Comparison of ENCODE assay signal across 8 mouse cellular contexts in genomic region chr7:144937899-144938517, GRCm38 (mm10). TPM values are rescaled to one million over a fixed set of nuclear protein-coding genes. Genes with fewer than 3 reads are reported as not detected.
DNase-seq lines count a peak whose midpoint lies in the region; ATAC-seq lines count a peak whose summit lies in the region.

No protein-coding gene starts in this region.

- 0 out of 2 replicates have a peak overlapping the region, but pooled peaks have one; percentile 48 for H3K27ac ChIP-seq in forebrain, embryonic 14.5 days (ENCODE audit: low read depth, low read length)
- peak overlapping the region; percentile 98 for H3K27ac ChIP-seq in kidney, embryonic 16.5 days (ENCODE audit: low read length)
- peak overlapping the region; percentile 18; the same call in 1 of the 2 replicates for H3K27ac ChIP-seq in midbrain, embryonic 11.5 days (ENCODE audit: low read depth, low read length)

- peak overlapping the region; percentile 76 for H3K9ac ChIP-seq in forebrain, embryonic 14.5 days (ENCODE audit: low read length)
- peak overlapping the region; percentile 76 for H3K9ac ChIP-seq in kidney, embryonic 16.5 days (replicated peaks; ENCODE audit: low read length)
- H3K9ac ChIP-seq in midbrain, embryonic 11.5 days (ENCODE audit: low read length) = peak overlapping the region; percentile 90

- peak; percentile 22 for ATAC-seq in CD4-positive, CD25-positive, alpha-beta regulatory T cell, adult 4 months
- peak; percentile 0; the same call in 1 of the 2 replicates for ATAC-seq in forebrain, embryonic 14.5 days
- no peak for ATAC-seq in kidney, embryonic 16.5 days (ENCODE audit: low FRiP score, low TSS enrichment)
- no peak for ATAC-seq in midbrain, embryonic 11.5 days (ENCODE audit: low FRiP score)

- H3K9me3 ChIP-seq in forebrain, embryonic 14.5 days (replicated peaks; ENCODE audit: control insufficient read depth, low read length) = no peaks in the 10 kb centered on the region
- H3K9me3 ChIP-seq in kidney, embryonic 16.5 days (ENCODE audit: low read length) = no peaks in the 10 kb centered on the region
- H3K9me3 ChIP-seq in midbrain, embryonic 11.5 days (ENCODE audit: control insufficient read depth, low read length) = no peaks in the 10 kb centered on the region

- peaks cover 24% of the 10 kb centered on the region for H3K36me3 ChIP-seq in forebrain, embryonic 14.5 days (ENCODE audit: control insufficient read depth, insufficient read depth, low read length)
- H3K36me3 ChIP-seq in kidney, embryonic 16.5 days (ENCODE audit: insufficient read depth, low read length) = peaks cover 43% of the 10 kb centered on the region
- peaks cover 21% of the 10 kb centered on the region for H3K36me3 ChIP-seq in midbrain, embryonic 11.5 days (ENCODE audit: control insufficient read depth, insufficient read depth, low read length)

- H3K4me2 ChIP-seq in forebrain, embryonic 14.5 days (ENCODE audit: low read length) = peak overlapping the region; percentile 98
- peak overlapping the region; percentile 96 for H3K4me2 ChIP-seq in kidney, embryonic 16.5 days (replicated peaks; ENCODE audit: low read depth, low read length)
- H3K4me2 ChIP-seq in midbrain, embryonic 11.5 days = peak overlapping the region; percentile 71

- peaks cover 25% of the 10 kb centered on the region for H3K27me3 ChIP-seq in forebrain, embryonic 14.5 days (replicated peaks; ENCODE audit: control insufficient read depth, insufficient read depth, low read length)
- H3K27me3 ChIP-seq in kidney, embryonic 16.5 days (ENCODE audit: insufficient read depth, low read length) = no peaks in the 10 kb centered on the region
- peaks cover 9% of the 10 kb centered on the region for H3K27me3 ChIP-seq in midbrain, embryonic 11.5 days (ENCODE audit: control insufficient read depth, insufficient read depth, low read length)

- H3K4me1 ChIP-seq in forebrain, embryonic 14.5 days (ENCODE audit: control insufficient read depth, insufficient read depth, low read length) = peaks cover 23% of the 10 kb centered on the region
- H3K4me1 ChIP-seq in kidney, embryonic 16.5 days (ENCODE audit: insufficient read depth, low read length) = peaks cover 45% of the 10 kb centered on the region
- peaks cover 35% of the 10 kb centered on the region for H3K4me1 ChIP-seq in midbrain, embryonic 11.5 days (ENCODE audit: control insufficient read depth, insufficient read depth, low read length)

- 1% methylated on average over 39 of the region's 39 CpGs for WGBS in forebrain, embryonic 14.5 days
- WGBS in kidney, embryonic 16.5 days = under 1% methylated on average over 39 of the region's 39 CpGs
- WGBS in midbrain, embryonic 11.5 days = under 1% methylated on average over 39 of the region's 39 CpGs

- DNase-seq in cerebellum, postnatal 14 days = peak; percentile 50 to 55
- DNase-seq in cerebellum, adult 9-10 months = no peak
- peak; percentile 32 for DNase-seq in forebrain, embryonic 14.5 days (ENCODE audit: low spot score)
- DNase-seq in midbrain, embryonic 11.5 days (ENCODE audit: low spot score, missing footprints) = peak; percentile 94
- DNase-seq in layer of hippocampus, adult 8-10 months (ENCODE audit: low spot score in 2 of 2) = no peak
- no peak for DNase-seq in gastrocnemius, adult 18-20 months (ENCODE audit: low spot score)

- H3K4me3 ChIP-seq in forebrain, embryonic 14.5 days (ENCODE audit: low read depth, low read length) = peak overlapping the region; percentile 58
- H3K4me3 ChIP-seq in kidney, embryonic 16.5 days (ENCODE audit: low read length) = peak overlapping the region; percentile 85
- H3K4me3 ChIP-seq in midbrain, embryonic 11.5 days (ENCODE audit: low read depth, low read length) = peak overlapping the region; percentile 67

RNA-seq across cellular contexts. Expression of gene Ccnd1, which starts 1.7 kb away (rescaled TPM):
- polyA plus RNA-seq in CD4-positive, CD25-positive, alpha-beta regulatory T cell, adult 4 months (2017; shearing (Covaris generic)) = under 1 TPM; 0.83 to 0.87 TPM
- polyA plus RNA-seq in forebrain, embryonic 14.5 days (2014; fragmentation: Nextera tagmentation; extraction: Ambion mirVana) = 60.8 and 70.3 TPM in 2 replicates
- polyA plus RNA-seq in kidney, embryonic 16.5 days (2015; fragmentation: Nextera tagmentation; extraction: Ambion mirVana) = 185 and 234 TPM in 2 replicates
- polyA plus RNA-seq in midbrain, embryonic 11.5 days (2014; fragmentation: Nextera tagmentation; extraction: Ambion mirVana) = 285 and 288 TPM in 2 replicates
- total RNA-seq in layer of hippocampus, adult 8-10 months (2022) = 10 to 100 TPM; 41.8 to 55.1 (median 48.8) TPM
- 1 to 10 TPM; 3.2 to 9.1 TPM for total RNA-seq in gastrocnemius, adult 18-20 months (2021)

RNA-seq across cellular contexts. Expression of gene LTO1, which starts 23.1 kb away (rescaled TPM):
- polyA plus RNA-seq in CD4-positive, CD25-positive, alpha-beta regulatory T cell, adult 4 months (2017; shearing (Covaris generic)) = 10 to 100 TPM; 39.4 to 48.0 TPM
- 26.7 and 27.8 TPM in 2 replicates for polyA plus RNA-seq in forebrain, embryonic 14.5 days (2014; fragmentation: Nextera tagmentation; extraction: Ambion mirVana)
- polyA plus RNA-seq in kidney, embryonic 16.5 days (2015; fragmentation: Nextera tagmentation; extraction: Ambion mirVana) = 31.4 and 33.7 TPM in 2 replicates
- 28.0 TPM in 2 replicates for polyA plus RNA-seq in midbrain, embryonic 11.5 days (2014; fragmentation: Nextera tagmentation; extraction: Ambion mirVana)
- 10 to 100 TPM; 25.4 to 28.8 (median 26.5) TPM for total RNA-seq in layer of hippocampus, adult 8-10 months (2022)
- 10 to 100 TPM in 1 of 2 experiments, 1 to 10 TPM in 1; 8.0 to 10.2 TPM for total RNA-seq in gastrocnemius, adult 18-20 months (2021)

RNA-seq across cellular contexts. Expression of gene Fgf15, which starts 41.7 kb away (rescaled TPM):
- polyA plus RNA-seq in CD4-positive, CD25-positive, alpha-beta regulatory T cell, adult 4 months (2017; shearing (Covaris generic)) = not detected
- 28.1 and 36.3 TPM in 2 replicates for polyA plus RNA-seq in forebrain, embryonic 14.5 days (2014; fragmentation: Nextera tagmentation; extraction: Ambion mirVana)
- 2.9 and 3.1 TPM in 2 replicates for polyA plus RNA-seq in kidney, embryonic 16.5 days (2015; fragmentation: Nextera tagmentation; extraction: Ambion mirVana)
- polyA plus RNA-seq in midbrain, embryonic 11.5 days (2014; fragmentation: Nextera tagmentation; extraction: Ambion mirVana) = 89.0 and 104 TPM in 2 replicates
- not detected for total RNA-seq in layer of hippocampus, adult 8-10 months (2022)
- total RNA-seq in gastrocnemius, adult 18-20 months (2021) = not detected

Comparison
In these comparisons a context has a peak if more than half of its experiments do, and no peak if none do; other contexts are left out.
1. DNase-seq: peak in cerebellum, postnatal 14 days (2 of 2), forebrain, embryonic 14.5 days (single experiment) and midbrain, embryonic 11.5 days (single experiment); none in cerebellum, adult 9-10 months (single experiment), layer of hippocampus, adult 8-10 months (0 of 2) and gastrocnemius, adult 18-20 months (single experiment).
2. ATAC-seq: peak in CD4-positive, CD25-positive, alpha-beta regulatory T cell, adult 4 months (single experiment) and forebrain, embryonic 14.5 days (single experiment); none in kidney, embryonic 16.5 days (single experiment) and midbrain, embryonic 11.5 days (single experiment).
3. H3K27ac ChIP-seq: peak in every context shown above with its lines; median percentile 98 in kidney, embryonic 16.5 days; 48 in forebrain, embryonic 14.5 days; 18 in midbrain, embryonic 11.5 days.
4. RNA of gene Ccnd1, which starts 1.7 kb away (polyA plus RNA-seq): 285 to 288 TPM in midbrain, embryonic 11.5 days, 185 to 234 TPM in kidney, embryonic 16.5 days and 60.8 to 70.3 TPM in forebrain, embryonic 14.5 days; 0.83 to 0.87 TPM in CD4-positive, CD25-positive, alpha-beta regulatory T cell, adult 4 months; every median in the first group is over 10 times any median in the second.
5. Peak in every context shown above with its lines, with median percentiles within 50 percentile points of each other: H3K4me2 ChIP-seq, H3K4me3 ChIP-seq and H3K9ac ChIP-seq.